Mouse (Mus musculus) hindbrain, postnatal 0 days (tissue): ENCODE results near the gene Nlrc5. TPM values are rescaled to one million over a fixed set of nuclear protein-coding genes. Genes with fewer than 3 reads are reported as not detected.
A peak's percentile ranks its signal among the peaks of the same experiment; 100 is the strongest.

Source experiments
- ATAC-seq: fragments of 200-750 bp; cut with Nextera tagmentation; 2 replicates; pipeline ENCODE4 v1.8.0; 2017; ENCODE audit warnings: mild to moderate bottlenecking, moderate TSS enrichment, moderate library complexity
- DNase-seq: peaks from one replicate; pipeline ENCODE4 v3.0.0-alpha.2; 2015; ENCODE audit warnings: low spot score
- H3K27ac ChIP-seq: fragments of 300-500 bp; sonication (generic); 2 replicates; pipeline ENCODE4 v1.5.1; 2014; ENCODE audit warnings: mild to moderate bottlenecking
- H3K27me3 ChIP-seq: fragments of 300-500 bp; sonication (generic); 2 replicates; pipeline ENCODE4 v1.6.1; 2014; ENCODE audit warnings: low read length, mixed read lengths; ENCODE audit not compliant: insufficient read depth
- H3K36me3 ChIP-seq: fragments of 300-500 bp; sonication (generic); 2 replicates; pipeline ENCODE4 v1.6.1; 2014; ENCODE audit warnings: low read length, mixed read lengths; ENCODE audit not compliant: insufficient read depth
- H3K4me1 ChIP-seq: fragments of 300-500 bp; sonication (generic); 2 replicates; pipeline ENCODE4 v1.6.1; 2014; ENCODE audit warnings: antibody characterized with exemption, low read length, mixed read lengths; ENCODE audit not compliant: insufficient read depth
- H3K4me2 ChIP-seq: fragments of 300-500 bp; sonication (generic); 2 replicates; pipeline ENCODE4 v1.6.1; 2014; ENCODE audit warnings: low read depth, mild to moderate bottlenecking, low read length, moderate library complexity, mixed read lengths
- H3K4me3 ChIP-seq: fragments of 300-500 bp; sonication (generic); 2 replicates; pipeline ENCODE4 v1.5.1; 2014; ENCODE audit warnings: low read length
- H3K9ac ChIP-seq: fragments of 300-500 bp; sonication (generic); replicated peaks from 2 replicates; pipeline ENCODE4 v1.6.1; 2014; ENCODE audit warnings: mild to moderate bottlenecking, low read length, moderate library complexity, mixed read lengths
- H3K9me3 ChIP-seq: fragments of 300-500 bp; sonication (generic); 2 replicates; pipeline ENCODE4 v1.6.1; 2016; ENCODE audit warnings: low read length, mixed read lengths
- CTCF ChIP-seq: IDR thresholded peaks from 2 replicates; pipeline ENCODE4 v1.5.1; 2016; ENCODE audit warnings: antibody characterized with exemption, control low read depth, low read depth
- WGBS: fragments of 180-500 bp; shearing (Covaris S2); extraction: QIAGEN DNeasy Blood & Tissue Kit; methylation state at CpG from one replicate; pipeline ENCODE4 v1.1.7; 2014; 5-methylcytosine and 5-hydroxymethylcytosine counted together
- polyA plus RNA-seq: library from polyadenylated mRNA; unstranded; fragments of >200 nt; fragmentation: Nextera tagmentation; extraction: Ambion mirVana; gene quantifications from 2 replicates; pipeline ENCODE4 v1.2.1, GENCODE M21; 2015
- total RNA-seq: library from RNA; depleted of rRNA; stranded (reverse); fragments of >200 nt; gene quantifications from 2 replicates; pipeline ENCODE4 v1.2.3, GENCODE M21; 2014

Nlrc5 gene
- total and polyA plus RNA-seq, 2 experiments from 2014 or later, result 0.38 to 0.89 TPM

DNA sequence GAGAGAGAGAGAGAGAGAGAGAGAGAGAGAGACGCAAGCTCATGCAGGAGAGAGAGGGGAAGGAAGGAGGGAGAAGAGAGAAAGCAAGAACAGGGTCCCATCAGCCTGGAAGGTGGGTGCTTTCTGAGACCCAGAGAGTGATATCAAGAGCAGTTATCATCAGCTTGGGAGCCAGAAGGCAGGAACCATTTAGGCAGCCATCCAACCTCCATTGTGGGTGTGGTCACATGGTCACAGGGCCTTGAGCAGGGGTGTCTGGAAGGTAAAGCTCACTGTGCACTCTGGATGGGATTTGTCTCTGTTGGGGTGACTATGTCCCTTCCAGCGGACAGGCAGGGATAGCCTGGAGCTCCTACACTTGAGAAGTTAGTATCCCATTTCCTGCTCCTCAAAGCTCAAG is 105.9 kb downstream of the Nlrc5 start:
- peaks cover 20% of the 10 kb centered on the region for H3K4me1 ChIP-seq
- H3K4me2 ChIP-seq, result no peak overlapping the region
- WGBS, result 85% methylated on average over 2 of the region's 2 CpGs
- no peak overlapping the region for H3K27ac ChIP-seq
- H3K9me3 ChIP-seq, result no peaks in the 10 kb centered on the region
- H3K36me3 ChIP-seq, result no peaks in the 10 kb centered on the region
- no peak for TF ChIP-seq CTCF
- no peak overlapping the region for H3K9ac ChIP-seq
- ATAC-seq, result no peak
- no peak overlapping the region for H3K4me3 ChIP-seq
- H3K27me3 ChIP-seq, result no peaks in the 10 kb centered on the region
- DNase-seq, result no peak

- no peak for TF ChIP-seq CTCF
- peaks cover 16% of the 10 kb centered on the region for H3K4me1 ChIP-seq
- no peaks in the 10 kb centered on the region for H3K36me3 ChIP-seq
- no peaks in the 10 kb centered on the region for H3K27me3 ChIP-seq
- H3K4me3 ChIP-seq, result no peak overlapping the region
- no peak overlapping the region for H3K27ac ChIP-seq
- WGBS, result 68% methylated on average over 15 of the region's 18 CpGs
- no peak overlapping the region for H3K9ac ChIP-seq
- no peak for DNase-seq
- H3K4me2 ChIP-seq, result no peak overlapping the region
- no peak for ATAC-seq
- no peaks in the 10 kb centered on the region for H3K9me3 ChIP-seq
Observed at GRCm38 (mm10) chr8:94540889-94541795, 107.0 kb downstream of the Nlrc5 start.

DNA sequence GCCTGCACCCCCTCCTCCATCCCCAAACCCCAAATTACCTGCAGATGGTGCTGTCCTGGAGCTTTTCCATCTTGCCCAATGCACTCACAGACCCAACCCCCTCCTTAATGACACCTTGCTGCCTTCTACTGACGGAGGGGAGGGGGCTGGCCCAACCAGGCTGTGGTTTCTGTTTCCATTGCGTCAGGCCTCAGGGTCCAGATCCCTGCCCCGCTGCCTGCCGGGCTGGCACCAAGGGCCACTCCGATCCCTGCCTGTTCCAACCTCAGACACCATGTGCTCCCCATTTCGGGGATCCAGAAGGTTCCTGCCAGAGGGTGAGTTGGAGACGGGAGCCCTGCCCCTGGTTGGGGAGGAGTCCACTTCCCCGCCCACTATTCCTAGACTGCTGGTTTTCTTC is 109.8 kb downstream of the Nlrc5 start:
- Histone ChIP-seq H3K27me3 (no peaks in the 10 kb centered on the region), H3K9ac (no peak overlapping the region), H3K9me3 (no peaks in the 10 kb centered on the region), H3K27ac (no peak overlapping the region), H3K4me3 (no peak overlapping the region), H3K4me2 (no peak overlapping the region), H3K36me3 (no peaks in the 10 kb centered on the region), H3K4me1 (peaks cover 7% of the 10 kb centered on the region; the same call in 1 of the 2 replicates)
- no peak for TF ChIP-seq CTCF
- DNase-seq, result no peak
- ATAC-seq, result no peak
- 77% methylated on average over 8 of the region's 8 CpGs for WGBS

DNA sequence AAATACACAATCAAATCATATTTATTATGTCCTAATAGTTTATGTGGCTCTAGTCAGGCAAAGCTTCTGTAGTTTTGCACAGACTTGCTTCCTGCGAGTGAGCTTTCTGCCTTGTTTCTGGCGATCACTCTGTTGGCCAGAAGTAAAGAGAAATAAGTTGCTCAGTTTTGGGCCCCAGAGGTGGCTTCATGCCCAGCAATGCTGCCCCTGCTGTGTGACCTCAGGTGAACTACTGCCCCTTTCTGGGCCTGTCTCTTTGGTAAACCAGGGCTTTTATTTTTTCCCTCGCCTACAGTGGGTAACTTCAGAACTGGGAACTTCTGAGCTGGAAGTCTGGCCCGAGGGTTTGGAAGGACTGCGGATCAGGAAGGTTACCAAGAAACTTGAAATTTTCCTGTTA is 114.9 kb downstream of the Nlrc5 start:
- Histone ChIP-seq H3K36me3 (no peaks in the 10 kb centered on the region), H3K27me3 (no peaks in the 10 kb centered on the region), H3K9me3 (no peaks in the 10 kb centered on the region), H3K4me2 (no peak overlapping the region), H3K4me1 (peaks cover 17% of the 10 kb centered on the region), H3K27ac (peak overlapping the region; percentile 29; the same call in 1 of the 2 replicates), H3K9ac (no peak overlapping the region), H3K4me3 (no peak overlapping the region)
- WGBS, result 42% methylated on average over 5 of the region's 5 CpGs
- no peak for TF ChIP-seq CTCF
- no peak for DNase-seq
- no peak for ATAC-seq

DNA sequence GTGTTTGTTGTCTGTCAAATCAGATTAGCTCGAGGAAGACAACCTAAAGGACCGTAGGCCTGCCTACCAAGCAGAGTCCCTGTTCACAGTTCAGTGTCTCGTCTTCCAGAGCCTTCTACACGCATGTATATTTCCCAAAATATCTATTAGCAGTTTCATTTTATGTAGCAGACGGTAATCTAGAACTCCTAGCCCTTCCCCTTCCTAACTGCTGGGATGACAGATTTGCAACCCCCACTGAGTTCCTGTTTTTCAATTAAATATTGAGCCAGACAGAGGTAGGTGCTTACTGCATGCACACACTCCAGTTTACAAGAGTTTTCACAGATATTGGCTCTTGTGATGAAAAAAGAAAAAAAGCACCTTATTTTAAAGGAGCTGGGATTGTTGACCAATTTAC is 115.3 kb downstream of the Nlrc5 start:
- ATAC-seq (no peak), DNase-seq (no peak)
- no peak for TF ChIP-seq CTCF
- Histone ChIP-seq H3K4me2 (no peak overlapping the region), H3K27ac (peak overlapping the region; percentile 29; the same call in 1 of the 2 replicates), H3K9ac (no peak overlapping the region), H3K4me3 (no peak overlapping the region), H3K27me3 (no peaks in the 10 kb centered on the region), H3K4me1 (peaks cover 17% of the 10 kb centered on the region), H3K9me3 (no peaks in the 10 kb centered on the region), H3K36me3 (no peaks in the 10 kb centered on the region)
- 30% methylated on average over 5 of the region's 5 CpGs for WGBS

DNA sequence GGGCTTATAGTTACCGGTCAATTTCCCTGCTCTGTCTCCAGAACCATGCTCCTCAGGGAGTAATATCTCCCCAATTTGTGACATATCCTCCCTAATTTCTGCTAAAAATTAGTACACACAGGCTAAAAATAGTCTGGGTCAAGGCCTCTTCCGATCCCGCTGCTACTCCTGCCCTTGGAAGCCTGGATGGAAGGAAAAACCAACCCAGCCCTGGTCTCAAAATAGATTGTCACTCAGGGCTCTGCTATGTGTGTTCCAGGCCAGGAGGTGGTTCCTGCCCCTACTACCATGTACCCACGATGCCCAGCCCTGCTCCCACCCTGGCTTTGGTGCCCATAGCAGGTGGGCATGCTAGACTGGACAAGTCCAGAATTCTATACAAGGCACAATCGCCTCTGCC is 115.8 kb downstream of the Nlrc5 start:
- WGBS, result 79% methylated on average over 5 of the region's 5 CpGs
- no peak for DNase-seq
- H3K4me1 ChIP-seq, result peaks cover 17% of the 10 kb centered on the region
- TF ChIP-seq CTCF, result no peak
- H3K27ac ChIP-seq, result peak overlapping the region; percentile 29; the same call in 1 of the 2 replicates
- H3K9me3 ChIP-seq, result no peaks in the 10 kb centered on the region
- no peak overlapping the region for H3K4me3 ChIP-seq
- no peak overlapping the region for H3K4me2 ChIP-seq
- no peaks in the 10 kb centered on the region for H3K27me3 ChIP-seq
- H3K36me3 ChIP-seq, result no peaks in the 10 kb centered on the region
- no peak overlapping the region for H3K9ac ChIP-seq
- ATAC-seq, result no peak
